Mouse (Mus musculus) G1E (cell line): Measurements from ENCODE around the gene Itgae. TPM values are rescaled to one million over a fixed set of nuclear protein-coding genes. Genes with fewer than 3 reads are reported as not detected.

Experiments
- ATAC-seq: 2 replicates; pipeline ENCODE4 v1.8.0; 2016; ENCODE audit warnings: mild to moderate bottlenecking; ENCODE audit not compliant: insufficient number of reproducible peaks, poor library complexity, low FRiP score, severe bottlenecking; ENCODE audit errors: extremely low read depth
- DNase-seq: peaks from one replicate; pipeline ENCODE4 v3.0.0; 2012; ENCODE audit warnings: low spot score
- H3K27me3 ChIP-seq: 2 replicates; pipeline ENCODE4 v1.6.1; 2012; ENCODE audit warnings: mild to moderate bottlenecking, low read length, inconsistent platforms; ENCODE audit not compliant: insufficient read depth
- H3K36me3 ChIP-seq: replicated peaks from 2 replicates; pipeline ENCODE3; 2012; ENCODE audit warnings: mild to moderate bottlenecking, inconsistent platforms
- H3K4me1 ChIP-seq: 2 replicates; pipeline ENCODE4 v1.6.1; 2012; ENCODE audit warnings: low read depth, low read length, inconsistent platforms, mixed read lengths; ENCODE audit not compliant: insufficient read depth
- H3K4me3 ChIP-seq: 2 replicates; pipeline ENCODE4 v1.5.1; 2012; ENCODE audit warnings: low read depth, mild to moderate bottlenecking, inconsistent platforms, low read length, moderate library complexity, mixed read lengths
- H3K9me3 ChIP-seq: replicated peaks from 2 replicates; pipeline ENCODE4 v1.6.1; 2012; ENCODE audit warnings: inconsistent platforms
- CTCF ChIP-seq: IDR thresholded peaks from 2 replicates; pipeline ENCODE4 v1.5.1; 2012; ENCODE audit warnings: low read depth, low read length, inconsistent platforms, mixed read lengths
- GATA1 ChIP-seq: IDR thresholded peaks from 2 replicates; pipeline ENCODE4 v1.6.1; 2012; ENCODE audit warnings: borderline replicate concordance, low read length, inconsistent platforms, mixed read lengths
- GATA2 ChIP-seq: IDR thresholded peaks from 2 replicates; pipeline ENCODE4 v1.6.1; 2012; ENCODE audit warnings: low read depth, low read length, inconsistent platforms, borderline replicate concordance
- POLR2AphosphoS5 ChIP-seq: IDR thresholded peaks from 2 replicates; pipeline ENCODE4 v1.6.1; 2012; ENCODE audit warnings: low read depth, low read length, inconsistent platforms; ENCODE audit not compliant: insufficient replicate concordance
- TAL1 ChIP-seq: conservative IDR thresholded peaks from 2 replicates; pipeline ENCODE4 v1.6.1; 2012; ENCODE audit warnings: low read depth, low read length, inconsistent platforms, mixed read lengths
- polyA plus RNA-seq: library from polyadenylated mRNA; stranded (reverse); fragments of >175 nt; gene quantifications from 2 replicates; pipeline ENCODE4 v1.2.3, GENCODE M21; 2012
- total RNA-seq, 2 experiments: library from RNA; stranded (forward) in 1 of 2; stranded (reverse) in 1 of 2; fragments of 200-1000 nt in 1 of 2; fragments of >200 nt in 1 of 2; fragmentation: Nextera tagmentation in 1 of 2; gene quantifications; 2 replicates each; pipeline ENCODE4 v1.2.3; 2014 to 2017

Gene Itgae
- total and polyA plus RNA-seq, 3 experiments: 0.04 to 0.23 (median 0.05) TPM

DNA sequence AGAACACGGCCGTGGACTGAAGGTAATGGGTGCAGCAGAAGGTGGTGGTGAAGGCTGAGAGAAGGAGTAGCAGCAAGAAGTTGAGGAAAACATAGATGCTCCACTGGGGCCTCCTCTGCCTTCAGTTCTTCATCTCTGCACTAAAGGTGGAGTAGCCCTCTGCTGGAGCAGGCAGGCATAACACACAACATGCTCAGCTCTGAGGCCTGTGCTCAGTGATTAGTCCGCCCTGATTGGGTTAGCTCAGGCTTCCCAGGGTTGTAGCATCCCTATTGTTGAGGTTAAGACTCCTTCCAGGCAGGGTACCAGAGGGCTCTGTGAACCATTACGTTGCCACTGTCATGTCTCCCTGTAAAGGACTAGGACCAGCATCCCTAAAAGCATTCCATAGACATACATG, 78.8 kb downstream of the Itgae start:
- Histone ChIP-seq H3K4me3 (no peak overlapping the region), H3K4me1 (peaks cover 47% of the 10 kb centered on the region), H3K36me3 (peaks cover 85% of the 10 kb centered on the region), H3K27me3 (no peaks in the 10 kb centered on the region), H3K9me3 (no peaks in the 10 kb centered on the region)
- DNase-seq (peak; percentile 33), ATAC-seq (peak; percentile 65)
- no peak for TF ChIP-seq TAL1
- peak; percentile 73 for TF ChIP-seq CTCF
- no peak for TF ChIP-seq GATA1

DNA sequence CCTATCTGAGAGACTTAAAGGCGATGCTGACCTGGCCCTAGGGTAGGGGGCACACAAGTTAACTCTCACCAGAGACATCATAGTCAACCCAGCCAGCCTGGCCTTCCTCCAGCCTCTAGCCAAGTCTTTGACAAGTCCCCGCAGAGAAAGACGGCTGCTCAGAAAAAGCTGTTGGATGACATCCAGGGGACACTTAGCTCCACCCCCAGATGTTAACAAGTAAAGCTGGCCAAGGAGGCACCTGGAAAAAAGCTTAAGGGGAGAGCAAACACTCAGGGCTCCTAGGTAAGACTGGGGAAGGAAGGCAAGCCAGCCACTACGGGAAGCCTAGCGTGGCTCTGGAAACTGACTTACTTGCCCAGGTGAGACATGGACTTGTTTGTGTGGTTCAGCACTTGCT, 81.8 kb downstream of the Itgae start:
- Histone ChIP-seq H3K9me3 (no peaks in the 10 kb centered on the region), H3K36me3 (peaks cover 83% of the 10 kb centered on the region), H3K4me3 (no peak overlapping the region), H3K27me3 (no peaks in the 10 kb centered on the region), H3K4me1 (peaks cover 45% of the 10 kb centered on the region)
- TF ChIP-seq GATA2 (no peak), POLR2AphosphoS5 (no peak), GATA1 (no peak), TAL1 (no peak), CTCF (no peak)
- no peak for ATAC-seq
- no peak for DNase-seq

GRCm38 (mm10) chr11:73175612-73176011, 85.2 kb downstream of the Itgae start:
- Histone ChIP-seq H3K4me1 (peaks cover 60% of the 10 kb centered on the region), H3K36me3 (peaks cover 52% of the 10 kb centered on the region), H3K9me3 (no peaks in the 10 kb centered on the region), H3K4me3 (peak overlapping the region; percentile 98), H3K27me3 (0 out of 2 replicates have a peak, but pooled peaks cover 2% of the 10 kb centered on the region)
- DNase-seq (peak; percentile 25), ATAC-seq (no peak)
- TF ChIP-seq POLR2AphosphoS5 (no peak), TAL1 (no peak), GATA2 (no peak), CTCF (no peak), GATA1 (no peak)

GRCm38 (mm10) chr11:73176186-73176585, 85.8 kb downstream of the Itgae start:
- TF ChIP-seq GATA2 (no peak), GATA1 (no peak), POLR2AphosphoS5 (no peak), TAL1 (no peak), CTCF (no peak)
- Histone ChIP-seq H3K27me3 (0 out of 2 replicates have a peak, but pooled peaks cover 2% of the 10 kb centered on the region), H3K9me3 (no peaks in the 10 kb centered on the region), H3K4me1 (peaks cover 55% of the 10 kb centered on the region), H3K36me3 (peaks cover 50% of the 10 kb centered on the region), H3K4me3 (peak overlapping the region; percentile 98)
- DNase-seq: peak; percentile 52
- no peak for ATAC-seq

DNA sequence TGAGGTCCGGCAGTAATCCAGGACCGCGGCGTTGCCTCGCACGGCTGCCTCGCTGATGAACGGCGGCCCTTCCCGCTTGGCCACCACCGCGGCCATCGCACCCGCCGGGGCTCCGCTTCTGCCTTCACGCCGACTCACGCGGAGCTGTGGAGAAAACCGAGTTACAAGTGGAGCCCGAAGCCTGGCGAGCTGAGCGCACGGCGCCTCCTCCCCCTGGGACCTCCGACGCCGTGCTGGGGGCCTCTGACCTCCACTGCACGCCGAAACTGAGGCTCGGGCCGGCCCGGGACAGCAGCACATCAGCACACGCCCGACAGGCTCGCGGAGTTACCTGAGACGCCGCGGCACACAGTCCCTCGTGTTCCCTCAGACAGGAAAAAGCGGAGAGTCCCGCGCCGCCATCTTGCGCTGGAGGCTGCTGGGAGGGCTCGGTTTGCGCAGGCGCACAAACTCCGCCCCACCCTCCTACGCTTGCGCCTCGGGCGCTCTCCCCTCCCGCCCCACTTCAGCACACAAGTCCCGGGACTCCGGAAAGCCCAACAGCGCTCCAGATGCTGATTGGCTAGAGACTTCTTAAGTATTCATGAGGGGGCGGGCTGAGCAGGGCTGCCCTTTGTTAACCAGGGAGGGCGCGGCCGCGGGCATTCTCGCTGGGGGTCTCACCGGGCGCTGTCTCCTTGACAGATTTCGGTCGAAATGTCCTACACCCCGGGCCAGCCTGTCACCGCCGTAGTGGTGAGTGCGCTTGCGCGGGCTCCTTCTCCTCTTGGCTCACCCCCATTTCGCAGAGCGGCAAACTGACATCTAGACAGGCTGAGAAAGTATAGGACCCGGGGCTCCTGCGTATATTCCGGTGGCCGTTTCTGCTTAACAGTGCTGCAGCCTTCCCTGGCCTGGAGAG, 86.5 kb downstream of the Itgae start, which contains the start of the genes Emc6 and Tax1bp3:
Emc6 (minus strand) TSS at position 430 of the 901 bp plus-strand sequence.
Tax1bp3 (plus strand) TSS at position 476 of the 901 bp plus-strand sequence.
- Histone ChIP-seq H3K27me3 (0 out of 2 replicates have a peak, but pooled peaks cover 2% of the 10 kb centered on the region), H3K9me3 (no peaks in the 10 kb centered on the region), H3K4me1 (peaks cover 48% of the 10 kb centered on the region), H3K4me3 (peak within 1 kb of the TSS; percentile 98), H3K36me3 (peaks cover 43% of the 10 kb centered on the region)
- TF ChIP-seq POLR2AphosphoS5: no peak
- TF ChIP-seq GATA1: no peak
- no peak for TF ChIP-seq GATA2
- TF ChIP-seq CTCF: no peak
- TF ChIP-seq TAL1: no peak
- DNase-seq (peak; percentile 99), ATAC-seq (peak; percentile 98)

- Histone ChIP-seq H3K4me3 (peak overlapping the region; percentile 98), H3K36me3 (peaks cover 42% of the 10 kb centered on the region), H3K27me3 (0 out of 2 replicates have a peak, but pooled peaks cover 2% of the 10 kb centered on the region), H3K9me3 (no peaks in the 10 kb centered on the region), H3K4me1 (peaks cover 42% of the 10 kb centered on the region)
- DNase-seq: peak; percentile 83
- 0 out of 2 replicates have a peak, but pooled peaks have one; percentile 19 for ATAC-seq
- TF ChIP-seq GATA2 (no peak), CTCF (no peak), TAL1 (no peak)
Measured at GRCm38 (mm10) chr11:73177509-73177875, 87.1 kb downstream of the Itgae start.
